Mouse (Mus musculus): Measurements from ENCODE around the gene Tmem101.
"Not testable (repeated sequence)": the region's sequence is repeated elsewhere in the genome, so short reads cannot be mapped to it uniquely, and the experiment has no call there.

The Tmem101 gene

GRCm38 (mm10) chr11:102156039-102156785, at the start of gene Tmem101:
Tmem101 (minus strand) TSS chr11:102156404.
- DNase-seq = peak; percentile 99

GRCm38 (mm10) chr11:102201408-102201821, 45.2 kb upstream of the Tmem101 start:
- DNase-seq = no peak

GRCm38 (mm10) chr11:102199856-102200255, 43.7 kb upstream of the Tmem101 start:
- DNase-seq = peak; percentile 91

- DNase-seq = no peak
Measured at GRCm38 (mm10) chr11:102198245-102198644, 42.0 kb upstream of the Tmem101 start.

DNA sequence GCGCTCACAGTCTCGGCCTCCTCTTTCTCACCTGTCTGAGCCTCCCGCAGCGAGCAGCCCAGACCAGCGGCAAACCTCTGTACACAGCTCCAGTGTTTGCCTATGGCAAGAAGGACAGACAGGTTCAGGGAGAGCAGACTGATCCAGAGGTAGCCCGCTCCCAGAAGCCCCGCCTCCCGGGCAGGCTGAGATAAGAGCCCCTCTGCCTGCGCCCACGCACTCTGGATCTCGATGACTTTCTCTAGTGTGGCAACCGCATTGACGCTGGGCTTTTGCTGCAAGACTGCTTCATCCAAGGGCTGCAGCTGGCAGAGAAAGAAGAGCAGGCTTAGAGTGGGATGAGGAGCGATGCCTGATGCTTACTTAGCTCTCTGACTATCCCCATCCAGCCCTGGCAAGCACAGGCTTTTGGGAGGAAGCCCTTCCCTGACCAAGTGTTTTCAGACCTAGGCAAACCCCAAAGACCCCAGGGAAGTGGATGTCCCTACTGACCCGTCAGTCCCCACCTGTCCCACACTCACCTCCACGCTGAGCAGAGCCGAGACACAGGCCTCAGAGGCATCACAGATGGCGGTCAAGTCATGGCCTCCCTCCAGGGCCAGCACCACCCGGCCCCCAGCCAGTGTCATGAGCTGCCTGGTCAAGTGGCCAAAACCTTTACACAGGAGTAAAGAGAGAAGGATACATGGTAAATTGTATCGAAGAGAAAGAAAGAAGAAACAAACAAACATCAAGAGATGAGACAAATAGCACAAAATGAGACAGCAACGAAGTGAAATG, 40.0 kb upstream of the Tmem101 start:
- DNase-seq = peak; percentile 89

DNA sequence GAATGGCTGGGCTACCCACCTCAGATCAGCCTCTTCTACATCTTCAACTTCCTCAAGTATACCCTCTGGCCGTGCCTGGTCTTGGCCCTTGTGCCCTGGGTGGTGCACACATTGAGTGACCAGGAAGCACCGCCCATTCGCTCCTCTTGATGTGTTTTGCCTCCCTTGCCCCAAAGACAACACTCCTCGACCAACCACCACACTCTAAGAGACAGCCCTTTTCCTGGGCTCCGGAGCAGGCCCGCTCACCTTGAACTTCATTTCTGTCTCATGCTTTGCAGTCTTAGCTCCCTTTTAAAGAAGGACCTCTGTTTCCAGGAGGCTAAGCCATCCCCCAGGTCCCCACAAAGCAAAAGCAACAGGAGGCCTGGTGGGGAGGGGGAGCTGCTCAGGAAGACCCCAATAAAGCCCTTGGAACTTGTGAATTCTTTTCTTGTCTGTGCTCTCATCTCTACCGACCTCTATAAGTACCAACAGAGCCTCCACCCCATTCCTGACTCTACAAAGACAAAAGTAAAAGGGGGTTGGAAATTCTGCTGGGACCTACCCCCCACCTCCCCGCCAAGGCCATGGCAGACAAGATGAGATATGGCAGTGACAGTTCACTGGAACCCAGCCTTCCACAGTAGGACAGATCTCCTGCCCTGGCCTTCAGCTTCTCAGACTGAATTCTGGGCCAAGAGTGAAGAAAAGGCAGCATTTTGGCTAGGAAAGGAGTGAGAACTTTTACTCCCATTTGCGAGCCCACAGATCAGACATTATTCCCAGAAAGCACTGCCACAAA, 37.6 kb upstream of the Tmem101 start:
- DNase-seq = no peak

DNA sequence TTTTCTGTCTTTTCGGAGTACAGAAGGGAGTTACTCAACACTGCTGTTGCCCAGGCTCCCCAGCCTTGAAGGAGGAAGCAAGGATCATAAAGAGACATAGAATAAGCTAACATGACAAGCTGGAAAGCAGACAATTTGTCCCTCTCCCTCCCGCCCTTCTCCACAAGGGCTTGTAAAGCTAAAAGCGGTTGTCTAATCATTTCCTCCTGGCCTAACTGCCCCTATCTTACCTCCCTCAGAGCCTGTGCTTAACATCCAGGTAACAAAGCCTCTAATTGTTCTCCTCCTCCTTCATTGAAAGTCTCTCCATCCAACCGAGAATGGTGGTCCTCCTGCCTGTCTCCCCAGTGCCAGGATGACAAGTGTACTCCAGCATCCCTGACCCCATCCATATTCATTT, 34.6 kb upstream of the Tmem101 start:
- DNase-seq = no peak

DNA sequence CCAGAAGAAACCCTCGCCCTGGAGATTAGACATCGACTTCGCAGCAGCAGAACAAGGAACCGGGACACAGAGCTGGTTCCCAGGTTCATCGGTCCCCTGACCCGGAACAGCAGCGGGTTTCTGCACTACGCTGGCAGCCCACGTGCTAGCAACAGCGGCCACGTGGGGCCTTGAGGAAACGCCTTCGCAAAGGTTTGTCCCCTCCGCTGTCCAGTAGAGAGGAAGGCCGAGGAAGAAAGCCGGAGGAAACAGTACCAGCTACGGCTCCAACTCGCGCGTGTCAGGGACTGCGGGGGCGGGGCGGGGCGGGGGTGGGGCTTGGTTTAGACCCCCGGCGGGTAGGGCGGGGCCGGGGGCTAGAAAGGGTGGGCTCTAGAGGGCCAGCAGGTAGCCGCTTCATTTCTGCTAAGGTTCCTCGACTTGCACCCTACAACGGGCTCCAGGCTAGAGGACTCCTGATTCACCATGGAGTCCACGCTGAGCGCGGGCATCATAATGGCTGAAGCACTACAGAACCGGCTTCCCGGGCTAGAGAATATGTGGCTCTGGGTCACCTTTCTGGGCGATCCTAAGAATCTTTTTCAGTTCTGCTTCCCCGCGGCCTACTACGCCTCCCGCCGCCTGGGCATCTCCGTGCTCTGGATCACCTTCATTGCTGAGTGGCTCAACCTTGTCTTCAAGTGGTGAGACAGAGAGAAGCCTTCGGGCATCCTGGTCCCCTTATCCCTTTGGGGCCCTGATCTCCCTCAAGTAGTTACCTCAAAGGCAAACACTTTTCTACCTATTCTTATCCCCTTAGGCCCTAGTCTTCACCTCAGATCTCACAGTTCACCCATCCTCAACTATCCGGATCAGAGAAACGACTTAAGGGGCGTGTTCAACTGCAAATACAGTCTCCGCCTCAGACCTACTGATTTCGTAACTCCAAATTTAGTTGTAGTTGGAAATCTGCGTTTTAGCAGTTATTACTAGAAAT, 33.5 kb upstream of the Tmem101 start, which contains the start of gene G6pc3:
Gene G6pc3 (plus strand): TSS at position 160 of the 976 bp plus-strand sequence.
- peak; percentile 99 for DNase-seq

GRCm38 (mm10) chr11:102188980-102189379, 32.8 kb upstream of the Tmem101 start:
- DNase-seq = no peak

- no peak for DNase-seq
Measured at GRCm38 (mm10) chr11:102186235-102186634, 30.0 kb upstream of the Tmem101 start.

DNA sequence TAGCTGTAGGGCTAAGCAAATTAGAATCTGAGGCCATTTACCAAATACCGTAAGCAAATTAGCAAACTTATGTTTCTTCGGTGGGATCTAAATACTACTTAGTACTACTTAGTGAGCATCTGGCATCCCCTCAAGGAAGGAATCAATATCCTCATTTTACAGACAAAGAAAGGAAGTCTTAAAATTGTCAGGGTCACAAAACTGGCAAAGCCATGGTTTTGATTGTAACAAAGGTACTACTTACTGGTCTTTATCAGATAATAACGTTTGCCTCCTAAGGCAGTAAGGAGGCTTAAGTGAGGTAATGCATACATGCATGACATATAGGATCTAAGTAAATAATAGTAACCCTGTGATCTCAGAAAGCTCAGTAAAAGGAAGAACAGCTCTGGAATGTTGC, 29.5 kb upstream of the Tmem101 start:
- no peak for DNase-seq

GRCm38 (mm10) chr11:102184646-102185495, 28.7 kb upstream of the Tmem101 start, which contains the start of gene Lsm12:
Lsm12 (minus strand) TSS chr11:102185296.
- DNase-seq = peak; percentile 99

DNA sequence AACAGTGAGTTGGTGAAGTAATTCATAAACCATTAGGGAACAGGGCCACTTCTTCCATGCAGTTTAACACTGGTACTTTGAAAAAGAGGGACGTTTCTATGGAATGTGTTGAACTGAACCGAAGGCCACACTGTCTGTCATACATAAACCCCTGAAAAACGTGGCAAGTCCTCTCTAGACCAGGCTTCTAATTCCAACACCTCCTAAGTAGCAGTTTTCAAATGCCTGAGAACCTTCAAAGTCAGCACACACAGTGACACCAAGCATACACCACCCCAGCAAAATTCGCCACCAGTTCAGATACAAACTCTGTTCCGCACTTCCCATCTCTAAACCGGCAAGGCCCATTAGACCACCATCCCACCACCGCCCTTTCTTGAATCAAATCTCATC, 28.0 kb upstream of the Tmem101 start:
- DNase-seq = no peak

DNA sequence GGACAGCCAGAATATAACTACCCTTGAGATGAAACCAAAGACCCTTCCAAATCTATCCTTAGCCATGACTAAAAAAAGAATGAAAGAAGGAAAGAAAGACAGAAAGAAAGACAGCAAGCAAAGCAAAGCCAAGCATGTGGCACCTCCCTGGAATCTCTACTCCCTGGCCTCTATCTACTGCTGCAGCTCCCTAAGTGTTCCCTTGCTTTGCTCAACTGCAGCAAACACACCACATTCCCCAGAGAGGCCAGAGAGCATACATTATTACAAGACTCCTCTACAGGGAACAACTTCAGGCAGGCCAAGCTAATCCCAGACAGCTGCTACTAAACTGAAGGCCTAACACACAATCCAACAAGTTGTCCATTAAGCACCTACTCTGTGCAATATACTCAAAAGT, 23.6 kb upstream of the Tmem101 start:
- DNase-seq = no peak

- no peak for DNase-seq
Measured at GRCm38 (mm10) chr11:102168689-102169088, 12.5 kb upstream of the Tmem101 start.

DNA sequence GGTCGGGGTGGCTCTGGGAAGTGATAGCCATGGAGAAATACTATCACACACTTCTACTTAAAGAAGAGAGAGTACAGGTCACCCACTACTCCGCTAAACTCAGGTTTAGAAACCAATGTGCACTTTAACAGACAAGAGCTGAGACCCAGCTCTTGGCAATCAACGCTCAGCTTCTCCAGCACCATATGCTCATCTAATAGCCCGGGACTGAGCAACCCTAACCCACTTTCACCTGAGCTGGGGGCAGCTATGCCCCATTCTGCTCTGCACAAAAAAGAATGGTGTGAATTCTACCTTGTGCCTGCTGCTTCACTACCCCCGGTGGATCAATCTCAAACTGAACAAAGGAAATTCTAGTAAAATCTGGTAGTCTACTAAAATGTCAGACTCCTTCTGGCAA, 11.3 kb upstream of the Tmem101 start:
- no peak for DNase-seq

DNA sequence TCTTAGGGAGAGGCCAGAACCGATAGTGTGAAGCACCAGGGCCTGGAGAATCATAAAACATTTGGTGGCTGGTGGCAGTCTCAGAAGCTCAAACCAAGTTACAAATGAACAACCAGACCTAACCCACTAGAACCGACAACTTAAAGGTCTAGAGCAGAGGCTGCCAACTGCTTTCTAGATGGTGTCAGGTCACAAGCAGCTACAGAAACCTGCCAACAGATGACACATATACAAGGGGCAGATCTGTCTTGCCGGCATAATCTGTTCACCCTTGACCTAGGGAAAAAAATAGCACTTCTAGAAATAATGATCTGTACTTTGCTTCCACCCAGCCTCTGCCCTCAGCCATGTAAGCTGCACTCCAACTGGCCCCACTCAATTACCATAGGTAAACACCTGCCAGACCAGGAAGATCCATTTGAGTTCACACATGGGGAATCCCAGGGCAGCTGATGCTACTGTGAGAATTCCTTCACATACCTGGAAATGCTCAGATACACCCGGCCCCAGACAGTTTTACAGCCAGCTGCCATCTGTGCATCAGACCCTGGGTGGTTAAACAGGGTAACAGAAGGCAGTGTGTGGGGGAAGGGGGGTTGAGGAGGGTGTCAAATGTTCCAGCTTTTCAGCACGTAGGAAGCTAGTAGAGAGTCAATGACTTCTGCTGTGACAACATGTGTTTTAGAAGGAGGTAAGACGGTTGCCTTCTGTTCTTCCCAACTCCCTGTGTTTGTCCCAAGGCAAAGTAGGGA, 9.9 kb upstream of the Tmem101 start:
- no peak for DNase-seq

- DNase-seq = no peak
Measured at GRCm38 (mm10) chr11:102159781-102160180, 3.6 kb upstream of the Tmem101 start.

GRCm38 (mm10) chr11:102158024-102158423, 1.8 kb upstream of the Tmem101 start:
- DNase-seq = not testable (repeated sequence)

DNA sequence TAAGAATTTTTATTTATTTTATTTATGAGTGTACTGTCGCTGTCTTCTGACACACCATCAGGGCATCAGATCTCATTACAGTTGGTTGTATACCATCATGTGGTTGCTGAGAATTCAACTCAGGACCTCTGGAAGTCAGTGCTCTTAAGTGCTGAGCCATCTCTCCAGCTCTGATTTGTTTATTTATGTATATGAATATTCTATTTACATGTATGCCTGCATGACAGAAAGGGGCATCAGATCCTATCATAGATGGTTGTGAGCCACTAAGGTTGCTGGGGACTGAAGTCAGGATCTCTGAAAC, 534 bp upstream of the Tmem101 start:
- DNase-seq = no peak

All from heart, adult 11 months (tissue).